Mouse (Mus musculus): ENCODE results near the gene Ccdc13.

Gene Ccdc13

DNA sequence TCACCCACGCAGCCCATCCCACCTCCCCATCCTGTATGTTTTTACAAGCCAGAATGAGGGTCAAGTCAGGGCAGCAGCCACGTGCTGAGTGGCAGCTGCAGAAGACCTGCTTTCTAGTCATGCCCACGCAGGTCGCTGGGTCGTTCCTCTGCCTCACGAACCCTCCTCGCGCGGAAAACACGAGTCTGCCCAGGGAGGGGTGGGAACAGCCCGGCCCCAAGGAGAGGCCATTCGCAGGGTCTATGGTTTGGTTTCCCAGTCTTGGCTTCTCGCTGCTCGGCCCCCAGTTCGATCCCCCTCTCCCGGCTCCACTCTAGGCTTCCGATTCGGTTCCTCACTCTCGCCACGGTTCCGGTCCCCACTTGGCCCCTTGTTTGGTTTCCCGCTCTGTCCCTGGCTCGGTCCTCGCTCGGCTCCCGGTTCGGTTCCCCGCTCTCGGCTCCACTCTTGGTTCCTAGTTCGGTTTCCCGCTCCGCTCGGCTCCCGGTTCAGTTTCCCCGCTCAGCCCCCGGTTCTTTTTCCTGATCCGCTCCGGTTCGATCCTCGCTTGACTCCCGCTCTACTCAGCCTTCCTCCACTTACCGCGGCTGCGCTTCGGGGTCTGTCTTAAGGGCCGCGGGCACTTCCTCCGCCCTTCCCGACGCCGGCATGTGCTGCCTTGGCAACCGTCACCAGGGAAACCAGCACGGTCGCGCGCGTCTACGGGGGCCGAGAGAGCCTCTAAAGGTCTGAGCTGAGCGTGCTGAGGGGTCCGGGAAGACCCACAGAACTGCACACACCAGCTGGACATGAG, at the start of gene Ccdc13:
Gene Ccdc13, minus strand, starts transcription at position 633 of the 793 bp plus-strand sequence.
- peak; percentile 88 for DNase-seq

DNA sequence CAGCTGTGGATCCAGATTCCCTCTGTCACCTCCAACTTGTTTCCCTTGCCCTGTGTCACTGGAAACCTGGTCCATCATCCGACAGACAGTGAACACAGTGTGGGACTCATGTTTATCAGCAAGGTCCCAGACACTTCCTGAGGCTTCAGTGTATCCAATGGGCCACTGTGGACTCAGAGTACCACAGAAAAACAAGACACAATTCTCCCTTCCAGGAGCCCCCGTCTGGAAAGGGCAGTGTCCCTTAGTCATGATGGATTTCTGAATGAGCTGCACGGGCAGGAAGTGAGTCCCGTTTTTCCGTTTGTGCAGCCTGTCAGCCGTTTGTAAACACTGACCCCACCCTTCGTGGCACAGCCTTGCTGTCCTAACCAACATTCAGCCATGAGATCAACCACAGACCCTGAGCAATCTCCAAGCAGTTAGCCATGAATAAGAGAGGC, 42.8 kb upstream of the Ccdc13 start:
- DNase-seq: no peak

DNA sequence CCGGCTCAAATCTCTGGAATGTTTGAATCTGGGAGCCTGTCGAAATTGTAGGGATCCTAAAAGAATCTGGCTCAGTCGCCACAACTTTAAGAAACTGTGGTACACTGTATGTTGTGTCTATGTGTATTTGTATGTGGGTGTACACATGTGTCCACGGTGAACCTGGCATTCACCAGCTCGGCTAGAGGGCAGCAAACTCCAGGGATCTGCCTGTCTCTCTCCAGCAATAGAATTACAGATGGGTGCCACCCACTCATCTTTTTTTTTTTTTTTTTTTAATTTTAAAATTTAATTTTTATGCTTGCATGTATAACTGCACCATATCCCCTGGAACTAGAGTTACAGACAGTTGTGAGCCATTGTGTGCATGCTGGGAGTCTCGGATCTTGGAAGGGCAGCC, 42.0 kb upstream of the Ccdc13 start:
- peak; percentile 45 for DNase-seq

DNA sequence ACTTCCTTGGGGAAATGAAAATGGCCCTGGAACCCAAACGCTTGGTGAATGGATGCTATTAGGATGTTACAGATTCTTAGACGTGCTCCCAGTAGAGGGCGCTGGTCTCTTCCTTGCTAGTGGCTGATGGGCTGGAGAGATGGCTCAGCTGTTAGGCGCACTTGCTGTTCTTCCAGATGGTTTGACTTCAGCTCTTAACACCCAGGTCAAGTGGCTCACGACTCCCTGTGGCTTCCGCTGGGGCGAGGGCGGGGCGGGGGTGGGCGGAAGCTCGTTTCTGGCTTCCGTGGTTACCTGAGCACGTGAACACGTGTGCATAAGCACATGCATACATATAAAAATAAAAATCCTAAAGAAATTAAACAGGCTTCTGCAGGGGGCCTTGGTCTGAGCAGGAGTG, 41.6 kb upstream of the Ccdc13 start:
- peak; percentile 67 for DNase-seq

DNA sequence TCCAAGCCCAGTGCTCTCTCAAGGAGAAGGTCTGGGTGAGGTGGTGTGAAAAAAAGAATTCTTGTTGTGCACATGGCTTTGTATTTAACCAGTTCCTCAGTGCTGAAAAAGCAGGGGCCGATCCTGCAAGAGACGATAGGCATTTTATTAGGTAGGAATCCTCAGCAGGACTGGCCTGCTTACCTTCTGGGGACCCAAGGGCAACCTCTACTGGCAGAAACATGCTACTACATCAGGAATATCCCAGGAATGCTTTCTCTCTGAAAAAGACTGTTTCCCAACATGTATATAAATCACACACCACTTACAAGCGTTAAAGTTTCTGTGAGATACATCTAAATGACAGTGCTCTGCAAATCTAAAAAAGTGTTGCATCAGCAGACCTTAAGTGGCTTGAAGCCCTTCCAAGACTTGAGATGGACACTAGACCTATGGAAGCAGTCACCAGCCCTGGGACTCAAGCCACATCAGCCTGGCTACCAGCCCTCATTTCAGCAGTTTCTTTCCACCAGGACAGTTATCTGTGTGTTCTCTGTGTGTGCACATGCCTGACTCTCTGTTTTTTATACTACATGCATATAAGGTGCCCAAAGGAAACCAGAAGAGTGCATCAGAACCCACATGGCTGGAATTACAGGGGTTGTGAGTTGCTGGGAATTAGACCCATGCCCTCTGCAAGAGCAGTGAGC, 37.9 kb upstream of the Ccdc13 start:
- DNase-seq: peak; percentile 77

DNA sequence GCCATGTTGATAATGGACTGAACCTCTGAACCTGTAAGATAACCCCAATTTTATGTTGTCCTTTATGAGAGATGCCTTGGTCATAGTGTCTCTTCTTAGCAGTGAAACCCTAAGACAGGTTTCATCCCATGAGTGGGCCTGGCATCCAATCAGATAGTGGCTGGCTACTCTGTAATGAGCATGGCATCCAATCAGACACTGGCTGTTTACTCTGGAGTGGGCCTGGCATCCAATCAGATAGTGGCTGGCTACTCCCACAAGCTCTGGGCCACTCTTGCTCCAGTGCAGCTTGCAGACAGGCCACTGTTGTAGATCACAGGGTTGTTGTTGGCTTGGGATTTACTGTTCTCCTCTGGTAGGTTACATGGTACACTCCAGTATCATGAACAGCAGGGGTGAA, 34.3 kb upstream of the Ccdc13 start:
- DNase-seq: no peak

DNA sequence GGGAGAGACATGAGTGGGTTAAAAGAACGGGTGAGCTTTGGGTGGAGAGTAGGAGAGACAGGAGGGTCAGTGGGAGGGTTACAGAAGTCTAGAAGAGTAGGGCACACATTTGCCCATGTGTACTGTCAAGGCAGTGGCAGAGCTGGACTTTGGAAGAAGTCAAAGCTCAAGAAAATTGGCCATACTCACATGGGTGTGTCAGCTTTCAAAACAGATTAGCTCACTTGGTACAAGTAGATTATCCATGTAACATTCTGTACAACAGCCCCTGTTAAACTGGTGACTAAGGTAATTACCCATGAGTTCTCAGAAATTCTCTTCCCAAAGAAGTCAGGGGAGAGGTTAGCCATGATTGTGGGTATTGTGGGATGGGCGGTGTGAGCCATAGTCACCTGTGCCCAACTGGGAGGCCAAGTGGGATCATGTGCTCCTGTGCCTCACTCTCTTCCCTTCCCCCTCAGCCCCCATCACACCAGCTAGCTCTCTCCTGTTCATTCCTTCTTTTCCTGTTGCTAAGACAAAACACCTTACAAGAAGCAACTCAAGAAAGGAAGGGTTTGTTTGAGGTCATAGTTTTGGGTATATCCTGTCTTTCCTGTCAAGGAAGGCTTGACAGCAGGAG, 32.9 kb upstream of the Ccdc13 start:
- DNase-seq: no peak

DNA sequence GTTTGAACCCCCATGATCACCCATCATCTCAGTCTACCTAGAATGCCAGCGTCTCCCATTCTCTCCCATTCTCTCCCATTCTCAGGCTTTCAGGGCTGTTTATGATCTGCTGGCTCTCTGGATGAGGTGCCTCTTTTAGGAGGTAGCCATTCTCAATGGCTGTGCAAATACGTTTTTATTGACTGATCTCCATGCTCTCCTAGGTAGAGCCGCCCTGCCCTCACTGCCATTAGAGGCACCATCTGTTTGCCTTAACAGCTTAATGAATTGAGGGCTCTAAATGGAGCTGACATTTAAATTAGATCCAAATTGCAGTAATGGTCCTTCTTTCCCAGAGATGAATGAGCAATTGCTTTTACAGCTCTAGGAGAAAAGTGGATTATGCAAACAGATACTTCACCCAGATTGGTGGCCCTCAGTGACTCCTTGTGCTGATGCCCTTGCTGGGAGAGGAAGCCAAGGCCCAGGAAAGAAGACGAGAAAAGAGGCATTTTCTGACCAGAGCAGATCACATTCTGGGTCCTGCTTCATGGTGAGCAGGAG, 30.8 kb upstream of the Ccdc13 start:
- no peak for DNase-seq

DNA sequence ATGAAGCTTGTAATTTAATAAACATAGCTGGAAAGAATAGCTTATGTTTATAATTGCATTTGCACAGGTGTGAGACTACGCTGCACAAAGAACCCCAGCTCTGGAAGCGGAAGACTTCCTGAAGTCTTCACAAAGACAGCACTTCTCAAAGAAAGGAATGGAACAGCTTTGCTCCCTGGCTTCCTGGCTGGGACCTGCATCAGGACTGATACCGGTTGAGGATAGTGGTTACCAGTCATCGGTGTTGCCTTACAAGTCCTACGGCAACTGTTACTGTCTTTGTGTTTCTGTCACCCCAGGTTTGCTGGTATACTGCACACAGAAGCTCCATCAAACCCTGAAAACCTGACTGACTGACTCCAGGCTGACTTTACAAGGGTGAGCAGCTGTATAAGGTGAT, 30.2 kb upstream of the Ccdc13 start:
- DNase-seq: no peak

DNA sequence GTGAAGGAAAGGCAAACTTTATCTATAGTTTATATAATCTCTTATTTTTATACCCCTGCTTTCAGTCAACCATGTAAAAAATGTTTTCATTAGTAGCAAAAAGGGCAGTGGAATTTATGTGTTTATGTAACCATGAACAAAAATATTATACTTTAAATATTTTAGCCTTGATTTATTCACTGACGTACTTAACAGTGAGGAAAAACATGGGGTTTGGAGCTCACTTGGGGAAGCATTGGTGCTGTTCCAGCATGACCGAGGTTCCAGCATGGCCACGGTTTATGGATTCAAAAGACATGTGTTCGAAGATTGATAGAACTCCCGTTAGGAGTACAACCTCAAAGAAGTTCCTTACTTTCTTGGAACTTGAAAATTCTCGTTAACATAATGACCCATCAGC, 29.0 kb upstream of the Ccdc13 start:
- no peak for DNase-seq

DNA sequence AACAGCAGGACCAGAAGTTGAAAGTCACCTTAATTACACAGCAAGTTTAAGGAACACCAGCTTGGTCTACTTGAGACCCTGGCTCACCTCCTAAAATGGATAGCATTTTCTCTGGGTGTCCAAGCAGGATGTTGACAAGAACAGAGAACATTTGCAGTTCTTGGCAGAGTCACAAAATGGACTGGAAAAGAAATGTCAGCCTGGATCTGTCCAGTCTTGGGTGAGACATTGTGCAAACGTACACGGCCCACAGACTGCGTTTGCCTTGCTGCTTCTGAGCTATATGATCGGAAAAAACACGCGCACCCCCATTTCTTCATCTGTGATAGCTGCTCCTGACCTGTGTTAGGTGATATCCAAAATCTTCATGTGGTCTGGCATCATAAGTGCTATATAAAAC, 28.4 kb upstream of the Ccdc13 start:
- DNase-seq: no peak

DNA sequence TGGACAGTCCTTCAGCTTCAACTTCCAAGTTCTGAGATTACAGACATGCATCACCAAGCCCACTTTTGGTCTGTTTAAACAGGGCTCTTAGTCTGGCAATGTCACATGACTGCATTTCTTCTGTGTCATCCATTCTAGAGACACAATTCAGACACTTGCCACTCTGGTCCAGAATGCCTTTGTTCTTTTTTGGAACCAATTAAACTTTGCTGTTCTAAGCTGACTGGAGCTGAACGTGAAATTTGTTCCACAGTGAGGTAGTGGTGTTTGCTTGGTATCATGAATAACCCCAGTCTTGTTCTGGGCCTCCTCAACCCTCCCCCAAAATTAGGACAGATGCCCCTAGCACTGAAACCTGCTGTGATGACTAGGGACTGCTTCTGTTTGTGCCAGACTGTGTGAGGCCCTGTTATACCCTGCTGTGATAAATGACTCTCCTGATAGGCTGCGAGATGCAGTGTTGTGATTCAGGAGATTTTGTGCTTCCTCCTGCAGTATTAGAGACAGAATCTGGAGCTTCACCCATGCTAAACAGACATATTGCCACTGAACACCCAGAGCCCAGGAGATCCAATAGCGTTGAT, 26.3 kb upstream of the Ccdc13 start:
- DNase-seq: no peak

DNA sequence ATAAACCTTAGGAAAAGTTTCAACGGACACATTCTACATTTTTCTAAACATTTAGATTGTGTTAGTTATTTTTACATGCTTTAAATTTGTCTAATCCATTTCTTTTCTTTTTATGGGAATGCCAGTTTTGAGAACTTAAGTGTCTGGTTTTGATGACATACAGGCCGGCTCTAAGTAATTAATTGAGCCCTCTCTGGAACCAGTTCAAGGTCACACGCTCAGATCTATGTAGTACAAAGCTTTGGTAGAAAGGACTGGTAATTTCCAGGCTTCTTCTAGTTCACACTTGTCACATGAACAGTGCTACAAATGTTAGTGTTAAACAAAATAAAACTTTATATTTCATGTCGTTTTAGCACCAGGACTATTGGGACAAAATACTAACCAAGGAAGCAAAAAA, 25.6 kb upstream of the Ccdc13 start:
- no peak for DNase-seq

DNA sequence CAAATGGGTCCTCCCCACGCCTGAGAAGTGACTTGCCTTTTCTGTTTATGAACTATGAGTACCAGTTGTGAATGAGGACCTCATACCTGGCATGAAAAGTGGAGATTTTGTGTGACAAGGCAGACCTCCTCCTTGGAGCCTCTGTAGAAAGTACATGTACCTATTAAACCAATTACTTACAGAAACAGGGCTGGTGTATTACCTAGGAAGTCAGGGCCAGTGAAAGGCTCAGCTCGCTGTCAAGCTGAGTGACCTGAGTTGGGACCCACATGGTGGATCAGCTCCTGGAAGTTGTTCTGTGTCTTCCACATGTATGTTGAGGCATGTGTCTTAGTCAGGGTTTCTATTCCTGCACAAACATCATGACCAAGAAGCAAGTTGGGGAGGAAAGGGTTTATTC, 21.7 kb upstream of the Ccdc13 start:
- DNase-seq: no peak

DNA sequence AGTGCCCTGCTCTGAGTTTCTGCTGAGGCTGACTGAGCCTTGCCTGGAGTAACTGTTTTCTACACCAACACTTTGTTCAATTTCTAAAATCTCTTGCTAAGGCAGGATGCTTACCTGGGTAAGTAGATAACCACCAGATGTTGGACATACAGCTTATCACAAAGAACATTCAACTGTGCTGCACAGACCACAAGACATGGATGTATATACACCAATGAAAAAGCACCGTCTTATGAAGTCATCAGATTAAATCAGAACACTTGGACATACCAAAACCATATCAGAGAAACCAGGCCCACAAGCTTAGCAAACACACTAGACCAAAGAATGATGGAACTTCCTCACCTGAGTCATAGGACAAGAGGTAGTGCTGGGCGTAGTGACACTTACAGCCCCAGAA, 20.1 kb upstream of the Ccdc13 start:
- no peak for DNase-seq

DNA sequence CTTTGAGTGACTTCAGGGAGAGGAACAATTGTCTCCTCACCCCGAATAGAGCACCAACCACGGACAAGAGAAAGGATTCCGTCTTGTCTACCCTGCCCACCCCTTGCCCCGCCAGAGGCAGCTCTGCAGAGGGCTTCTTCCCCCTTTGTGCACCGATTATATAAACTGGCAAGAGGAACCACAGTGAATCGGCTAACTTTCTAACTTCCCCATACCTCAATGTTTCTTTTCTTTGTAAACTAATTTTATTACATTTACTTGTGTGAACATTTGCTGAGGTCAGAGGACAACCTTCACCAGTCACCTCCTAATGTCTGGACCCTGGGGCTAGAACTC, 18.9 kb upstream of the Ccdc13 start, which contains the start of gene Higd1a:
Gene Higd1a, minus strand, starts transcription at position 210 of the 336 bp plus-strand sequence.
- no peak for DNase-seq

DNA sequence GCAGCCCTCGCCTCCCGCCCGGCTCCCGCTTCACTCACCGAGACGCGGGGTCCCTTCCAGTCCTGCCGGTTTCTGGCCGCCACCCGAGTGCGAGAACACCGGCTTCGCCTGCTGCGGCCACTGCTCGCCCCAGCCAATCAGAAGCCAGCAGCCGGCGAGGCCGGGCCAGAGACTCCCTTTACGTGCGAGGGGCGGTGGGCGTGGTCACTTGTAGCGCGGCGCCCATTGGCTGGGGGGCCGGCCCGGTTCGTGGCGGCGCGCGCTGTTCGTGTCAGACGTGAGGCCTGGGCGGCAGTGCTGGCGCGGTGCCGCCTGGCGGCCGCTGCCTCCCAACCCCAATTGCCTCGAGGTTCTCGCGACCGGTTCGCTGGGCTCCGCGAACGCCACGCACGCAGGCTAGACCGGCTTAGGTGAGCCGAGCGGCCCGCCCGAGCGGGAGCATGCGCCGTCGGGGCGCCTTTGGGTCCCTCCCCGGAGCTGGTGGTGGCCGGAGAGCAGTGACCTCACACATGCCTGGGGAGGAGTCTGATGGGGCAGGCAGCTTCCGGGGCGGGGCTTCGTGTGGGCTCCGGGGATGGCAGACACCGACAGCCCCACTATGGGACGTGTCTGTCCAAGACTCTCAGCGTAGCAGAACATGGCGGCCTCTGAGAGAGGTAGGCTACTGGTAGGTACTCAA, 18.4 kb upstream of the Ccdc13 start:
- DNase-seq: peak; percentile 99

DNA sequence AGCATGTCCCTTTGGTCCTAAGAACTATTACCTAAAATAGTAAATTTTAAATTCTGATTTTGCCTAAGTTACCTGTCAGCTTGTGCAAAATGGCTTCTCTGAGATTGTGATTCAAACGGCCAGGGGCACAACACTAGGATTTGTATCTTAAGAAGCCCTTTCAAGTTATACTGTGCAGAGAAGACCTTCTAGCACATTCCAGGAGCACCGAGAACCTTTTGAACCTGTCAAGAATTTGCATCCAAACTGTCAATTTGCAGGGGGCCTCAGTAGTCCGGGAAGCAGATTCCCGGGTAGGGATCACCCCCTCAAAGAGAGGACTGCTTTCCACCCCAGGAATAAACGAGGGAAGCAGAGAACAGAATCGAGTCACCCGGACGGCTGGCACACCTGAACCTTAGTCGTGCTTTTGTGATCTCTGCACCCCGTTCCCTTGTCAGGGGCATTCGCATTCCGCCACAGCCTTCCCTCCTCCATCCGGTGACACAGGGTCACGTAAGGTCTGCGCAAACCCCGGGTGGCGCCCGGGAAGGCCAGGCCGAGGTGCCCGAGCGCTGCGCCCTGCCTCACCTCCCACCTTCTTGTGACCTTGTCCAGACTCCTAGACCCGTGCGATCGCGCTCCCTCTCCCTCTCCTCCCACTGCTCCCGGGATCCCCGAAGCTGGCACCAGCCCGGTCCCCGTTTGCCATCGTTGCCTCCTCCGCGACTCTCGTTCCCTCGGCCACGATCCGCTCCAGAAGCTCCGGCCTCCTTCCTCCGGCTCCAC, 17.6 kb upstream of the Ccdc13 start:
- DNase-seq: no peak

DNA sequence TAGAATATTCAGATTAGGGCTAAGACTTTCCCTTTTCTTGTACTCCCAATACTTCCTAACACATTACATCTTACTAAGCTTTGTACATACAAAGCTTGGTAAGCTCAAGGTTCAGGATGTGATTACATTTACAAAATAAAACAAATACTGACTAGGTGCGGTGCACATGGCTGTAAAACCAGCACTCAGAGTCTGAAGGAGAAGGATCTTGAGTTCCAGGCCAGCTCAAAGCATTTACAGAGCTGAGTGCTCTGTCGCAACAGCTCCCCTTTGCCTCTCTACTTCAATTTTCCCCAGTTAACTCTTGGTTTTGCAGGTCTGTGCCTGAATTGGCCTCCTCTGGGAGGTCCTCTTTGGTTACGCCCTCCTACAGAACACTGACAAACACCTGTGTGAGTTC, 15.0 kb upstream of the Ccdc13 start:
- DNase-seq: no peak

DNA sequence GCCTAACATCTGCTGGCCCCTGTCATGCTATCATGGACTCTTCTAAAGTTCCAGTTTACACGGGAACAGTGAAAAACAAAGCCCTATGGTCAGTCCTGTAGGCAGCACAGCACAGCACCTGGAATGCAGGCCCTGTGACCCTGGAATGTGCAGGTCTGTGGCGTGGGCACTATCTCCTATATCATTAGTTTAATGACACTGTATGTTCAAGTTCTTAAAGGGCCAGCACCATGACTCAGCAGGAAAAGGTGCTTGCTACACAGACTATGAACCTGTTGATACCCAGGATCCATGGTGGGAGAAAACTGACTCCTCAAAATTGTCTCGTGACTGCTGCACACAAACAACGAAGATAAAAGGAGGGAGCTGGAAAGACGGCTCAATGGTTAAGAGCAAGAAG, 8.6 kb upstream of the Ccdc13 start:
- no peak for DNase-seq

DNA sequence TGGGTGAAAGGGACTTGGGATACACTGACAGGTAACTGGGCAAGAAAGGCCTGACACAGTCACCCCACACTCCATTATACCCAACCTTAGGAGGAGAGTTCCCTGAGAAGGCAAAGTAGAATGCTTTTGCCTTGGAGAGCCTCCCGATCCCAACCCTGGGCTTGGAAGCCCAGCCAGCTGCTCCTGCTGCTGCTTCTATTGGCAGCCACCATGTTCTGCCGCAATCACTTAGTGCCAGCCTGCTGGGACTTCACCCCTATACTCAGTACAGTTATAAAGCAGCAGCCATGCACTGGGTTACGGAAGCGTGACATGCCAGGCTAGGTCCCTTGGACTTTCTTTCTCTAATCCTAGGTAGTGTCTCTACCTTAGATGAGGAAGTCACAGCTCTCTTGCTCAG, 7.9 kb upstream of the Ccdc13 start:
- DNase-seq: no peak

DNA sequence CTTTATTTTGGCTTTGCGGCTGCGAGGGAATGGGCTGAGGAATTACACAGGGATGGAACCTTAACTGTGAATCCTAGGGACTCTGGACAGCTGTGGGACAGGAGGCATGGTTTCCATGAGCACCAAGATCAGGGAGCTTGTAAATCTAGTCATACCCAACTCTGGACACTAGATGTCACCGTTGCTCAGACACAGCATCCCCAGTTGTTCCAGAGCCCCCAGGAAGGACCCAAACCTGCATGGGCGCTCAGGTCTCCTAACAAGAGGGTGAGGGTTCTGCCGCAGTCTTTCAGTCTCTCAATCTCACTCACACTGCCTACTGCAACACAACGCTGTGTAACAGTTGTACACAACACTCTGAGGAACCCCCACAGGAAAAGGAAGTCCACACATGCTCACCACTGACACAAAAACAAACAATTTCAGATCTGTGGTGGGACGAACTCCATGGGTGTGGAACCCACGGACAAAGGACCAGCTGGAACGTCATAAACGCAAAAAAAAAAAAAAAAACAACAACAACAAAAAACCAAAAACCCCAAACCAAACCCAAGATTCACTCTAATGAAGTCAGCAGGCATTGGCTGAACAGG, 7.4 kb upstream of the Ccdc13 start:
- no peak for DNase-seq
